Mouse (Mus musculus) spleen, adult 12 weeks (tissue): ENCODE results near the gene Gm4450.
"Not testable (repeated sequence)": the region's sequence is repeated elsewhere in the genome, so short reads cannot be mapped to it uniquely, and the experiment has no call there.

Experiments
- DNase-seq: peaks from one replicate; pipeline ENCODE4 v3.0.0; 2022; ENCODE audit warnings: low spot score

Gm4450 gene

DNA sequence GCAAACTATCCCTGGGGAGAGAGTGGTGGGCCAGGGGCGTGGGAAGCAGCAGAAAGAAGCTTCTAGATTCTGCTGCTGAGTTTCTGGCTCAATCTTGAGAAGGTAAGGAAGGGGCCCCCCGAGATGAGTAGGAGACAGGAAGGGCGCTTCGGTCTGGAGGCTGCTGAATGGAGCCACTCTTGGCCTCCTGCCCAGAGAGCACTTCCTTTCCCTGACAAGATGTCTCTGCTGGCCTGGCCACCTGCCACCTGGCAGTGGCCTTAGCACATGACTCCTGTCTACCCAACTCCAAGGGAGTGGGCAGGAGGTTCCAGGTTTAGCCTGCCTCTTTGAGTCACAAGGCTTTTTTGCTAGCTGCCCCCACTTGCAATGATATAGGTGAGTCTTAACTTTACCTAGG lies 39.6 kb downstream of the Gm4450 start:
- no peak for DNase-seq

DNA sequence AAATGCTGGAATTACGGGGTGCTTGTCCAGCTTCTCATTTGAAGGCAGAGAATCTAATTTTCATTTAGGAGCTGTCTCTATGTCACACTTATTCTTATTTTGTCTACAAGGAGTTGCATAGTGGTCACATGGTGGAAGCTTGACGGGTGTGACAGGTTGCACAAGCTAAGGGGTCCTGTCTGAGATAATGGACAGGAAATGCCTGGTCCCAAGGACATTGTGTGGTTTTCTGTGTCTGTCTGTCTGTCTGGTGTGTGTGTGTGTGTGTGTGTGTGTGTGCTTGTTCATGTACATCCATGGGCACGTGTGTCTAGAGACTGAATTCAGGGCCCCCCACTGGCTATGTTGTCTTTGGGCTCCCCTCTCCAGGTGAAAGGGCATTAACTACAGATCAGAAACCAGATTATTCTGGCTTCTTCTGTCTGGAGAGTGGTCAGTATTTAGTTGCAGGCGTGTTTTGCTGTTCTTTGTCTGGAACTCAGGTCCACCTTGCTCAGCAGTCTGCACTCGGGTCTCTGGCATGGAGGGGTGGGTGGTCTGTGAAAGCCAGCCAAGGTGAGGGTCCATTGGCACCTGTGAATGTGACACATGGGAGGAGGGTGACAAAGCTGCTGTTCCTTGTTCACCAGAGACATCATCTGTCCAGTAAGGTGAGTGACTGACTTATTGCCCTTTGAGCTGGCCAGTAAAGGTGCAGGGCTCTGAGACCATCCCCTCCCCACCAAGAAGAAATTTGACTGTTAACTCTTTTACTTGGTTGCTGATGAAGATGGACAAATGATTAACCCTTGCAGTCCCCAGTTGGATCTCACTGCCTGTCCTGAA lies 40.3 kb downstream of the Gm4450 start:
- no peak for DNase-seq

DNA sequence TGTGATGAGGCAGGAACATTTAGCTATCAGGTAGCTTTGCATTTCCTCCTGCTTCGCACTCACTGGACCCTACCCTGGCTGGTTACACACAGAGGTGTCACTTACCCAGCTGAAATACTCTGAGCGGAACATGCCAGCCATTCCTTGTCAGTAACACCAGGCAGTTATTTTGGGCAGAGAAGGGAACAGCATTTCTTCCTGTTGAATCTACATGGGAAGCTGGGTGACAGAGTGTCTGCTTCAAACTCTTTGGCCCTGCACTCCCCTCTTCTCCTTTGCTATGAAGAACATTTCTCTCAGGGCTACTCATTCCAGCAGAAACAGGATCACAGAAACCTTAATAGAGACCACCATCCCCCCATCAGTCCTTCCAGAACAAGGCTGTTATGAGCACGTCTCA lies 42.6 kb downstream of the Gm4450 start:
- no peak for DNase-seq

DNA sequence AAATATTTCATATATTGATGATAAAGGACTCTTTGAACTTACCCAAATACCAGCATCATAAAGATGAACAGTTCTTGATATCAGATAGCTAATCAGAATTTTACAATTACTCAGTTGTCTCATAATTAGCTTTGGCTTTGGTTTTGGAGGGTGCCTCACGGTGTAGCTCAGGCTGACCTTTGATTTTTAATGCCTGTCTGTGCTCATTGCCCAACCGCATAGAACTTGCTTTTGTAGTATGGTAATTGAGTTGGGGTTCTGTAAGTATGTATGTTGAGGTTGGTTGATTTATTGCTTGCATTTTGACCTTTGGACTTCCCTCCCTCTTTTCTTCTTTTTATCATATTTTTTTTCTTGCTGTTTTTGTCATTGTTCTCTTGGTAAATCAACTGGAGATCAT lies 43.2 kb downstream of the Gm4450 start:
- DNase-seq: no peak

DNA sequence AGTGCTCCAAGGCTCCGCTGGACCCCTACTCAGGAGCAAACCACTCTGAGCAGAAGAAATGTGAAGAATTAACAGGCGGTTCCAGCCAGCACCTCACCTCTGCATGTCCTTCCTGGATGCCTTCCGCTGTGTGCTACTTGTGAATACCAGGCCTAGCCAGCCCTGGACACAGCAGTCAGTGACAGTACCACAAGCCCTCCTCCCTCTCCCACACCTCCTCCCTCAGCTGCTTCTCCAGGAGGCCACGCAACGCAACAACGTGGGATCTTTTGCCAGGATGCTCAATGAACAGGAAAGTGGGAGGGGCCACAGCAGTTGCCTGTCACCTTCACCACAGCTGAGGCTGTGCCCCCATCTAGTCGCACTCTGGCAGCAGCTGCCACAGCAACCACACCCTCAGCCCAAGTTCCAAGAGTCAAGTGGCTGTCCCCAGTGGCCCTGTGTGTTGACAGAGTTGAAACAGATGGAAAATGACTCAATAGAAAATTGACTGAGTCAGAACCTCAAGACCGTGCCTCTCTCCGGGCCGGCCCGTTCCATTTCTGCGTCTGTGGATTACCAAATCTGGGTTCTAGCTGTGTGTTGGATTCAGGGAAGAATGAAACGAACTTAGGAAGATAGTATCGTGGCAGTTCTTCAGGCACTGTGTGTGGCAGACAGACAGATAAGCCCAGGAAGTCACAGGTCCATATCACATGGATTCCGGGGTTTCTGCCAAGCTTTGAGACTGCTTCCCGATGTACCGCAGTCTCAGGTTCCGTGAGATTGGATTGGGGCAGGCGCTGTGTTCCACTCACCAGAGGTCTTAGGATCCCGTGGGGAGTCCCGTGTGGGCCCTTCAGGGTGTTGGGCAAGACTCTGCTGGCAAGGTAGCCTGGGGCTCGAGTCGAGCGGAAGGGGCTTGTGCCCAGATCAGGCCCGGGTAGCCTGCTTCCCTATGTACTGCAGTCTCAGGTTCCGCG lies 46.0 kb downstream of the Gm4450 start:
- DNase-seq: not testable (repeated sequence)

DNA sequence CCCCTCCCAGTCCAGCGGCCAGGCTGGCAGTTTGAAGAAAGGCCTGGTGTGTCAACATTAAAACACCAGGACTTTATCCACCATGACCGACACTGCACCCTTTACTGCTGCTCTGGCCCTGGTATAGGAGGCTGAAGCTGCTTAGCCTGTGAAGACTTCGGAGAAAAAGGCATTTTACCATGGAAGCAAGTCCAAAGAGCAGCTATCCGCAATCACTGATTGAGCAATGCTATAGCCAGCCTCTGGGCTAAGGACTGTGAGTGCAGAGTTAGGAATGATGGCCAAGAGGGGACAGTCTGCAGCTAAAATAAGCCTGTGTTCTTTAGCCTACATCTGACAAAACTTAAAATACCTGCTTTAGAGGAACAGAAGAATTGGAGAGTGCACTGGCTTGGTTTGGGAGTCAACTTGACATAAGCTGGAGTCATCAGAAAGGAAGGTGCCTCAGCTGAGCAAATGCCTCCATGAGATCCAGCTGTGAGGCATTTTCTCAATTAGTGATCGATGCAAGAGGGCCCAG lies 49.6 kb downstream of the Gm4450 start:
- DNase-seq: not testable (repeated sequence)

DNA sequence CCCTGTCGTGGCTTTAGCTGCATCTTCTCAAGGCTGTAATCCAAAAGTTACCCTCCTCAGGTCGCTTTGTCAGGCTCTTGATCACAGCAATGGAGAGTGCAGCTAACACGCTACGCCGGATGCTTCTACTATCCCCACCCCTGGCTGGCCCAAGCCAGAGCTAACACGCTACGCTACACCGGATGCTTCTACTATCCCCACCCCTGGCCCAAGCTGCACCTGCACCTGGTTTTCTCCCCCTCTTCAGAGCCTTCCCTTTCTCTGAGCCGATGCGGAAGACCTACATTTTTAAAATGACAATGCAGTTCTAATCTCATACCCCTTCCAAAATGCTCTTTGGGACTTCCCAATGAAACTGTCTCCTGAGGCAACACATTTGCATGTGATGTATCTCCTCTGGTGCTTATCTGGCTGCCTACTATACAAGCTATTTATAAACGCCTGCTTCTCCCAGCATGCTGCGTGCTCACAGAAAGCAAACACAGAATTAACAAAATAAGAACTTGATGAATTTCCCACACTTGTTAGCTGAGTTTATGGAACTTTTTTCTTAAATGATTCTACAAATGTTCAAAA lies 50.3 kb downstream of the Gm4450 start:
- DNase-seq: not testable (repeated sequence)

DNA sequence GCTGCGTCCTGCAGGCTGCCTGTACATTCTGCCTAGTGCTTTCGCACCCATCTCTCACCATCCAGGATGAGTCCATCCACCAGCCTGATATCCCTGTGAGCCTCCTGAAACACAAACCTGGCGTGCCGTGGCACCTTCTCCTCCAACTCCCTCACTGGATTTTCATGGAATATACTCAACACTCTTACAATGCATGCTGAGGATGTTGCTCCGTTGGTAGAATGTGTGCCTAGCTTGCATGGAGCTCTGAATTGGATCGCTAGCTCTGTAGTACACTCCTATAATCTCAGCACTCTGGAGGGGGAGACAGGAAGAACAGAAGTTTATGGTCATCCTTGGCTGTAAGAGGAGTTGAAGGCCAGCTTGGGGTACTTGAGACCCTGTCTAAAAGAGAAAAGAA lies 51.0 kb downstream of the Gm4450 start:
- not testable (repeated sequence) for DNase-seq

DNA sequence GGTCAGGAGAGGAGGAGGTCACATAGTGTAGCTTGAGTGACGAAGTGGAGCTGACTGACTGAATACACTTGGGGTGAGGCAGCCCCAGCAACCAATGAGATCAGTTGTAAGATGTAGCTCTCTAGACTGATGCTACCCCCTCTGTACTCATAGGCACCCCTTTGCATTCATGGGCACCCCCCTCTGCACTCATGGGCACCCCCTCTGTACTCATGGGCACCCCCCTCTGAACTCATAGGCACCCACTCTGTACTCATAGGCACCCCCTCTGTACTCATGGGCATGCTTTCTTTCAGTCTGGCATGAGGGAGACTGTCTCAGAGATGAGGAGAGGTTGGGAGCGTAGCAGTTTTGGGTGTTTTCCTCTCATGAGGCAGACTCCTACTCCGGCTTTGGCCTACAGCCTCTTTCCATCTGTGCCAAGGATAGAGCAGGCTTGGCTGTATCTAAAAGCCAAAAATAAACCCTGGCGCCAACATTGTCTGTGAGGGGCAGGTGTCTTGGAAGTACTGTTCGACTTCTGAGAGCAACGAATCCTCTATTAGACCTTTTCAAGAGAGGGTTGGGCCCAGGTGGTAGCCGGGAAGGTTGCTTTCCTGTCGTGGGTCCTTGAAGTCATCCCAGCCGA lies 52.5 kb downstream of the Gm4450 start:
- not testable (repeated sequence) for DNase-seq
